Mouse (Mus musculus) megakaryocyte progenitor cell, adult 5-6 weeks (primary cell): ENCODE results near the gene Gm28171. TPM values are rescaled to one million over a fixed set of nuclear protein-coding genes. Genes with fewer than 3 reads are reported as not detected.
"Not testable (repeated sequence)": the region's sequence is repeated elsewhere in the genome, so short reads cannot be mapped to it uniquely, and the experiment has no call there.

ENCODE experiments used
- ATAC-seq: replicated peaks from 2 replicates; pipeline ENCODE4 v1.8.0; 2016; ENCODE audit warnings: mild to moderate bottlenecking, moderate TSS enrichment, inconsistent platforms; ENCODE audit not compliant: poor library complexity
- total RNA-seq, 2 experiments: library from RNA; stranded (forward) in 1 of 2; stranded (reverse) in 1 of 2; fragments of 157-497, 149-512 nt in 1 of 2; fragments of 200-1000 nt in 1 of 2; gene quantifications; 2 replicates each; pipeline versions ENCODE4 v1.2.3 to v1.2.4; 2015 to 2017

Gene Gm28171
- total RNA-seq (2015) (not detected in 2 replicates), total RNA-seq (2017) (not detected in 2 replicates)

- ATAC-seq, result not testable (repeated sequence)
Observed at GRCm38 (mm10) chrY:5793095-5793494, at the start of gene Gm28171. Gm28171 (plus strand) TSS chrY:5793395.

Other genes with a start within 250 kb of the Gm28171 start
- gene Gm21854, start 136.4 kb upstream of the Gm28171 start, total RNA-seq (2015), result not detected in 2 replicates
- not detected in 2 replicates for gene Gm21854, start 136.4 kb upstream of the Gm28171 start, total RNA-seq (2017)
- not detected in 2 replicates for gene Gm20914, start 67.4 kb upstream of the Gm28171 start, total RNA-seq (2015)
- gene Gm20914, start 67.4 kb upstream of the Gm28171 start, total RNA-seq (2017), result not detected in 2 replicates
- not detected in 2 replicates for gene Gm21778, start 149.1 kb downstream of the Gm28171 start, total RNA-seq (2015)
- gene Gm21778, start 149.1 kb downstream of the Gm28171 start, total RNA-seq (2017), result not detected in 2 replicates